Mouse (Mus musculus): ENCODE data around the gene Carnmt1. TPM values are rescaled to one million over a fixed set of nuclear protein-coding genes. Genes with fewer than 3 reads are reported as not detected.
A peak's percentile ranks its signal among the peaks of the same experiment; 100 is the strongest.

Gene Carnmt1
- total and polyA plus RNA-seq, 2 experiments from 2014 or later = 8.6 to 10.6 TPM

GRCm38 (mm10) chr19:18749598-18750339 is 79.2 kb downstream of the Carnmt1 start, which contains the start of gene Trpm6:
Trpm6 (plus strand) TSS chr19:18749983.
- Histone ChIP-seq H3K9me3 (ENCODE audit: low read length) (no peaks in the 10 kb centered on the region), H3K9ac (peak within 1 kb of the TSS; percentile 6; the same call in 1 of the 2 replicates), H3K4me1 (ENCODE audit: insufficient read depth) (peaks cover 5% of the 10 kb centered on the region; the same call in 1 of the 2 replicates), H3K27ac (ENCODE audit: low read depth, low read length) (no peak within 1 kb of the TSS), H3K36me3 (ENCODE audit: insufficient read depth) (no peaks in the 10 kb centered on the region), H3K4me3 (ENCODE audit: low read depth, low read length) (peak within 1 kb of the TSS; percentile 38), H3K27me3 (ENCODE audit: insufficient read depth, low read length) (no peaks in the 10 kb centered on the region; the same call in 1 of the 2 replicates), H3K4me2 (ENCODE audit: low read depth) (peak within 1 kb of the TSS; percentile 74)
- no peak for TF ChIP-seq CTCF (IDR thresholded peaks at IDR 0.05; ENCODE audit: low read depth)
- DNase-seq (no peak), ATAC-seq (no peak)
- 6% methylated on average over 41 of the region's 41 CpGs for WGBS

Other genes with a start within 250 kb of the Carnmt1 start
- gene Ostf1, start 38.9 kb upstream of the Carnmt1 start, total RNA-seq (2014; rRNA removed) = 29.9 and 30.8 TPM in 2 replicates
- gene Ostf1, start 38.9 kb upstream of the Carnmt1 start, polyA plus RNA-seq (2015; fragmentation: Nextera tagmentation; extraction: Ambion mirVana) = 37.7 and 39.0 TPM in 2 replicates
- gene Nmrk1, start 38.8 kb upstream of the Carnmt1 start, total RNA-seq (2014; rRNA removed) = 3.0 and 3.6 TPM in 2 replicates
- gene Nmrk1, start 38.8 kb upstream of the Carnmt1 start, polyA plus RNA-seq (2015; fragmentation: Nextera tagmentation; extraction: Ambion mirVana) = 2.1 and 4.8 TPM in 2 replicates
- 61.5 and 65.9 TPM in 2 replicates for gene D030056L22Rik, start 42.4 kb downstream of the Carnmt1 start, total RNA-seq (2014; rRNA removed)
- 40.8 and 42.4 TPM in 2 replicates for gene D030056L22Rik, start 42.4 kb downstream of the Carnmt1 start, polyA plus RNA-seq (2015; fragmentation: Nextera tagmentation; extraction: Ambion mirVana)
- 0.29 and 0.31 TPM in 2 replicates for gene Trpm6, start 79.2 kb downstream of the Carnmt1 start, total RNA-seq (2014; rRNA removed)
- gene Trpm6, start 79.2 kb downstream of the Carnmt1 start, polyA plus RNA-seq (2015; fragmentation: Nextera tagmentation; extraction: Ambion mirVana) = 0.26 and 0.27 TPM in 2 replicates